Mouse (Mus musculus) lung, adult 2 months (tissue): ENCODE results near the gene Fau.

Experiments
- CTCF ChIP-seq: fragments of 200-500 bp; IDR thresholded peaks from 2 replicates; pipeline ENCODE4 v1.5.1; 2011; ENCODE audit warnings: mild to moderate bottlenecking, low read length, control low read depth; ENCODE audit not compliant: insufficient read depth
- POLR2A ChIP-seq: fragments of 200-500 bp; IDR thresholded peaks from 2 replicates; pipeline ENCODE4 v1.6.1; 2011; ENCODE audit warnings: low read depth, mild to moderate bottlenecking, control low read depth, low read length, borderline replicate concordance; ENCODE audit errors: extremely low read depth

- TF ChIP-seq POLR2A, result no peak
- TF ChIP-seq CTCF, result no peak
Observed at GRCm38 (mm10) chr19:6045366-6046293, 12.0 kb upstream of the Fau start.
